Mouse (Mus musculus) spleen, postnatal 4 days (tissue): ENCODE measurements around the gene Dtd1.

Experiments
- DNase-seq, 2 experiments: peaks; one replicate each; pipeline ENCODE4 v3.0.0; 2022; ENCODE audit warnings: low spot score in 2 of 2

Gene Dtd1

DNA sequence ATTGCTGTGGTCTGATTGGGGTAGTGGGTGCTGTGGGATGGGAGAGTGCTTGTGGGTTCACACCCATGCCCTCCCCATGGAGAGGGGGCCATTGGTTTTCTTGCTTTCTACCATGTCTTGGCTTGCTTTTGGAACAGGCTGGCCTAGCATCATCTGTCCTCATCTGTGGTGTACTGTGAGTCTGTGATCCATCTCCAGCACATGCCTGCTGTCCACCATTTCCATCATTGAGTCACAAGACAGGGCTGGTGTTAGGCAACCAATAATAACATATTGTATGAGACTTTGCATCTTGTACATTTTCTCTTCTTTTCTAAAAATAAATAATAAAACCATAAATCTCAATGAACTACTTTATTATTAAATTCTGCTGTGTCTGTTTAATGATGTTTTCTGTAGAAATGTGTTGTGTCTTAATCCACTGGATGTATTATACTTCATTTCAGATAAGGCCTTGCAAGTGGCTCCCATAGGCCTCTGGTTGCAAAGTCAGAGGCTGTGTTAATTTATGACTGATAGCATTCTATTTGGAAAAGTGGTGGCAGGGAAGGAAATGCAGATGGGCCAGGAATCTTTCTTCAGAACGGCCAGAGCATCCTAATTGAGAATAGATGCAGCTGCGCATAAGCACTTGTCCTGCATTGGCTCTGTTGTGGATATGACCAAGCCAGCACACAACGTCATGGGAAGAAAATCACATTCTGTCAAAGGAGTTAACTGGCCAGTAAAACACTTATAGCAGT is 168.8 kb downstream of the Dtd1 start:
- no peak for DNase-seq

DNA sequence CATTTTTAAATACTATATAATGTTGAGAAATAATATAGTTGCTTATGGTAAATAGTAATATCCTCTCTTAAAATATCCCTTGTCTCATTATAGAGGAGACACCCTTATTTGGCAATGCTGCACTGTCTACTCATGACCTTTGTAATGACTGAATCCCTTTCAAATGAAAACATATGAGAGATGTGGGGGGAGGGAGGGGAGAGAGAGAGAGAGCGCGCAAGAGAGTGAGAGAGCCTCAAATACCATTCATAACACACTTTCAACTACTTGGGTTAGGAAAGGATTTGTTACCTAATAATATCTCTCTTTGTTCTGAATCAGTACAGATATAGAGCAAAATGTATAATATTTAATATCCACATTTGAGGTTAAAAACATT is 169.4 kb downstream of the Dtd1 start:
- no peak for DNase-seq

DNA sequence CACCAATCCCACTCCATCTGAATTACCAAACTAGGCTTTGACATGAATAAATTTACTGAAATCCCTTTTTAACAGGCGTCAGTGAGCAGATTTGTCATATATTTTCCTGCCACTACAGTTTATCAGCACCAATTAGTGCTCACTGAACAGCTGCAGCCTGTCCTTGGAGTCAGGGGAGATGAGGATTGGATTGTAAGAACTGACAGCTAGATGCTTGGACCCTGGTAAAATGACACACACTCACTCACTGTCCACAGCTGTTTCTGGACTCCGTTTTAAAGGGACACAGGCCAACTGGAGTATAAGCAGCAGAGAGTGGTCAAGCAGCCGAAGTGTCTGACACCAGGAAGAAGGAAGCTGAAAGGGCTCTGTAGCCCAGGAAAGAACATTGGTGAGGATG is 169.9 kb downstream of the Dtd1 start:
- no peak for DNase-seq

DNA sequence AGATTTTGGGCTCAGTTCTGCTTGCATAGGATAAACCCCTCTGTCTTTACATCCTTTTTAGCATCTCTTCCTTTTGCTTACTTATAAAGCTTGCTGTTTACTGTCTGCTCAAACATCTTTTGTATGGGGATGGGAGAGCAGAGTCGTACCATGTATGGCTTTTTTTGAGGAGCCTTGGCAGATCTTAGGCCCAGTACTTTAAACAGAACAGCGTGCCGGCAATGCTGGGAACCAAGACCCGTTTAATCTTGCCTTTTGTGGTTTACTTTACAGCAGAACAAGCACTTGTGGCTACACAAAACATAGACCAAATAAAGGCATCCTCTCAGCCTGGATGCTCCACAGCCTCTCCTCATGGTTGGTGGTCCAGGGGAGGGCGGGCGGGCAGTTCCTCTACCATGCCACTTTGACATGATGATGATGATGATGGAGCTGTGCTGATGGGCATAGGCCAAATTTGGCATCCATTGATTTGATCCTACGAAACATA is 170.8 kb downstream of the Dtd1 start:
- DNase-seq, result no peak

DNA sequence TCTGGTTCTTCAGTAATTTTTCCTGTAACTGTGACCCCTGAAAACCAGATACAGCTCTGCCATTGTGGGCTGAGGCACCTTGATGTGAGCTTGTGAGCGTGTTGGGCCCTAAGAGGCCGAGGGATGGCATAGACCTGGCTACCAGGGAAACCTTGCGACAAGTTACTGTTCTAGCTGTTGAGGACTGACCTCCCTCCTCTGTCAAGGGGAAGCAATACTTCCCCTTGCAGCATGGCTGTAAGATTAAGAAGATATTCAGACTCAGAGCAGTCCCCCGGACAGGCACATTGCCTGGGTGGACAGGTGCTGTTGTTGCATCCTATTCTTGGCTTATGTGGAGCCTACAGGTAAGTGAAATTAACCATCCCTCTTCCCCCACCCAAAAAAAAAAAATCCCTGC is 172.1 kb downstream of the Dtd1 start:
- no peak for DNase-seq

DNA sequence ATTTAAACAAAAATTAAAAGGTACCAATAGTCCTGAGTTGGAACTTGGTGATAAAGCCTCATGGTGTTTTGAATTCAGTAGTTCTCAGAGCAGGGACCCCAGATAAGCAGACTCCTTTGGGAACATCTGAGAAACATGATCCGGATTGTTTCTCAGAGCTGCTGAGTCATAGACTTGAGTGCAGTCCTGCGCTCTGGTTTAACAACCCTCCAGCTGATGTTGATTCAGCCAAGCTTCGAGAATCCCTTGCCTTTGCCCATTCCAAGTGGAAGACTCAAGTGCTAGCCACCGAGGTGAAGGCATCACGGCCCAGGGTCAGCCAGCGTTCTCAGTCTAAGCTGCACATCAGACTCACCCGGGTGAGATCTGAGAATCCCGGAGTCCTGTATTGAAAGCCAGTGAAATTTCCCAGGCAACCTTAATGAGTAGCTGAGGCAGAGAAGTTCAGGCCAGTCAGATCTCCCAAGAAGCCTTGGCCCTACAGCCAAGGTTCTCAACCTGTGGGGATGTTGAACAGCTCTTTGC is 175.0 kb downstream of the Dtd1 start:
- no peak for DNase-seq

DNA sequence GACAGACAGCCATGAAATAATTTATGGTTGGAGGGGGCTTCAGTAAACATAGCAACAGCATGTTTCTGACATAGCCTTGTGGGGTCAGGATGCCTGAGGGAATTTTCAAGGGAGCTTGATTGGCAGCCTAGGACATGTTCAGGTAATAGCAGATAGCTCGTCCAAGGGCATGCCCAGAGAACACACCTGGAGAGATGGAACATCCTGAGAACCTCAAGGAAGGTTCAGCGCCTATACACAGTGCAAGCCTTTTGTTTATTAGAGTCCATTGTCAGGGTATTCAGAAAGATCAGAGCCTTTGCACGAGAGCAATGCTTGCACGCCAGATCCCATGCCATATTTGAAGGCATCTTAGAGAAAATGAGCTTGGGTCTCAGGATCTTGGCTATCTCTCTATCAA is 175.9 kb downstream of the Dtd1 start:
- no peak for DNase-seq

DNA sequence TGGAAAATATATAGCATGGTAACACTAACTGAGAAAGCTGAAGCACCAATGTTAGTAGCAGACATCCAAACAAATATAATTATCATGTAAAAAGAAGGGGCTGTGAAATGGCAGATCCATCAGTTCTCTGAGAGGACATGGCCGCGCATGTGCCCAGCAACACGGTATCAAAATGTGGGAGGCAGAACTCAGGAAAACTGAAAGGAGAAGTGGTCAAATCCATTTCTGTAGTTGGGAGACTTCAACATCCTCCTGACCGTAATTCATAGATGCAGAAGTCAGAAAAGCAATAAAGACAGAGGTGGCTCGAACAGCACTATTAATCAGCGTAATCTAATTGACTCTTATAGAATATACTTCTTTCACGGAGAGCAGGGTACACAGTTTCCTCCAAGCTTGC is 179.6 kb downstream of the Dtd1 start:
- no peak for DNase-seq

DNA sequence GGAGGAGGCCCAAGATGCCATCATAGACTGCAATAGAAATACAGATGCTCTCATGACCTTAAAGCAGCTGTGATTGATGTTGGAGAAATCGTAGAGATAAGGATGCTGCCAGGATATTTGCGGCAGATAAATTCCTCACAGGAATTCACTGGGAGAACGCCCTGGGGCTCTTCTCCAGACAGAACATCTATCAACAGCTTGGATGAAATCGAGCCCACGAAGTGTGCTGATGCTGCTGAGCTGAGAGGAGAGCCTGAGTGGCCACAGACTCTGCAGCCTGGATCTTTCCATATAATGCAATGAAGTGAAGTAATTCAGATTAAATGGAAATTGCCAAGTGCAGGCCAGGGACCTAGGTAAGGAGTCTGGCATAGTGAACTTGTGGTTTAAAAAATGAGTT is 181.0 kb downstream of the Dtd1 start:
- no peak for DNase-seq

DNA sequence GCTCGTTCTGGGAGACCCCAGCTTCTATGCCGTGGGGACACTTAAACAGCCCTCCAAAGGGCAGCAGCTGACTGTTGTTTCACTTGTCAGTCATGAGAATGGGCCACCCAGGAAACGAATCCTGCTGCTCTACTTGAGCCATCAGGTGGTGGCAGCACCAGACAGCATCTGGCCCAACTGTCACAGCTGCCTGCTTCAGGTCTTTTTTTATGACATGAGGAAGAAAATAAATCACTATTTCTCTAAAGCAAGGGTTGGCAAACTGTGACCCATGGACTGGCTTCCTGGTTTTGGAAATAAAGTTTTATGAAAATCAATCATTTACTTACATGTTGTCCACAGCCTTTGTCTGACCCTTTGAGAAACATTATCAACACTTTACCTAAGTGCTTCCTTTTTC is 182.2 kb downstream of the Dtd1 start:
- DNase-seq, result no peak

DNA sequence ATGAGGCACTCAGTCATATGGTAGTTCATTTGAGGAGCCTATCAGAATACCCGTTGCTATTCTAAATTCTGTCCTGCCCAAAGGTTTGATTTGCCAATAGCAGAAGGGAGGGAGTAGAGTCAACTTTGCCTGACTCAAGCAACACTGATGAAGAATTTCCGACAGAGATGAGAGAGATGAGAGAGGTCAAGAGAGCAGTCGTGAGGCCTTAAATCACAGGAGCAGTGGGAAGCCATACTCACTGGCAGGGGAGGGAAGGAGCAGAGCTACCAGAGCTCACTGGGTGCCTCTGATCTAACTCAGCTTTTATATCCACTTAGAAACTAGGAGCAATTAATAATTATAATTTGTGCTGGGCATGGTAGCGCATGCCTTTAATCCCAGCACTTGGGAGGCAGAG is 182.8 kb downstream of the Dtd1 start:
- no peak for DNase-seq

DNA sequence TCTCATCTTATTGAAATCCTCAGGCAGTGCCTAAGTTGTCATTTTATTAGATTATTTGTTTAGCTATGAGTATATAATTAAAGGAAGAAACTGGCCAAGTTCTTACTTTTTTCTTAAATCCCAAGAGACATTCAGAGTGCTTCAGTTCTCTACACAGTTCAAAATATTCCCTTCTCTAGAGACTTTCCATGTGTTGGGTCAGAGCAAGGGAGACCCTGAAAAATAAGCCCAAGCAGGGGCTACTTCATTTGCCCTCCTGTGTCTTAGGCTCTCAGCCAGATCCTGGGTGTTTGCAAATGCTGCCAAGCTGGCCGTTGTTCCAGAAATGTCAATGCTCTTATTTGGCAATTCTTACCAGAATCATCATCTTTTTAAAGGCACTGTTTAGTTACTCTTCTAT is 183.5 kb downstream of the Dtd1 start:
- DNase-seq, result no peak

DNA sequence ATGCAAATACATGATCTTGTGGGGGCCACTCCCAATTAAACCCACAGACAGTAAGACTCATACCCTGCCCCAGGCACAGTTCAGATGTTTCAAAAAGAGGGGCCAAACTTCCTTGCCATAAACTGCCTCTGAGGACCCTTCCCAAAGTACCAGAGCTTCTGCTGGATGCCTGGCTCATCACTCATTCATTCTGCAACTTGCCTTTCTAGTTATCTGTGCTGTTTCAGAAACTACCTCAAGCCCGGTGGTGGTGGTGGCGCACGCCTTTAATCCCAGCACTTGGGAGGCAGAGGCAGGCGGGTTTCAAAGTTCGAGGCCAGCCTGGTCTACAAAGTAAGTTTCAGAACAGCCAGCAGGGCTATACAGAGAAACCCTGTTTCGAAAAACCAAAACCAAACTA is 184.1 kb downstream of the Dtd1 start:
- no peak for DNase-seq

DNA sequence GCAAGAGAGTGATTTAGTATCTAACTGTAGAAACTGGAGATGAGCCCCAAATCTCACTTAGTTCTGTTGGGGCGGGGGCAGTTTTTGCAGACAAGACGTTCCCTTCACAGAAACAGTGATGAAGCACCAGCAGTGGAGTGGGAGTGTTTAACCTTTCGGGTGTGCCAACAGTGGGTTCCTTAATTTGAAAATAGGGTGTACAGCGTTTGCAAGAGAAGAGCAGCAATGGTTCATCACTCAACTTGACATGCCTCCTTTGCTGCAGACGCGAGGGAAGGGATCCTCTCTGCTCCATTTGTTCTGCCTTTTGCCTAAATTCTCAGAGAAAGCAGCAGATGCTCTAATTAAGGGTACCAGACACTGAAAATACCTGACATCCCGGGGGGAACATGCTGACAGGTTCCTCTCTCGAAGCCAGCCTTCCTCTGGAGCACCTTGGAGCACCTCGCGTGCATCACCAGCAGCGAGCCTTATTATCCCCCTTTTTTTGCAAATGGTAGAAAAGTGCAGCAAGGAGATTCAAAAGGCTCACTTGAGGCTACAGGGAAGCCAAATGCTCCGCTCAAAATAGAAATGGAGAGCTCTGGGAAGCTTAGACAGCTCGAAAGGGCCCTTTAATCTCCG is 192.1 kb downstream of the Dtd1 start:
- DNase-seq, result no peak

DNA sequence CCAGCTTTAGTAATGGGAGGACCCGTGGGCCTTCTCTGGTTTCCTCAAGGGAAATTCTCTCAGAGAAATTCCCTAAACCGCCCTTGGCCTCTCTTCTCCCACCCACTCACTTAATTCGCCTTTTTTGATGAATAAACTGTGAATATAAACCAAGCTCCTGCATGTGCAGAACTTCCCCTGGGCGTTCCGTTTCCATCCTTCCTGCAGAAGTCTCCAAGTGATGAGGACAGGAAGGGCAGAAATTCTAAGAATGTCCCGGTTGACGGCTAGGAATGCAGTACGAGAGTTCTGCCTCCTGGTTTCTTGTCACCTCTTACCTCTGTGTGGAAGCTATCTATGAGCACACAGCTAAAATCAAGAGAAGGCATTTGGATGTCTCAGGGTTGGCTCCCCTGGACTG is 197.8 kb downstream of the Dtd1 start:
- DNase-seq, result no peak

DNA sequence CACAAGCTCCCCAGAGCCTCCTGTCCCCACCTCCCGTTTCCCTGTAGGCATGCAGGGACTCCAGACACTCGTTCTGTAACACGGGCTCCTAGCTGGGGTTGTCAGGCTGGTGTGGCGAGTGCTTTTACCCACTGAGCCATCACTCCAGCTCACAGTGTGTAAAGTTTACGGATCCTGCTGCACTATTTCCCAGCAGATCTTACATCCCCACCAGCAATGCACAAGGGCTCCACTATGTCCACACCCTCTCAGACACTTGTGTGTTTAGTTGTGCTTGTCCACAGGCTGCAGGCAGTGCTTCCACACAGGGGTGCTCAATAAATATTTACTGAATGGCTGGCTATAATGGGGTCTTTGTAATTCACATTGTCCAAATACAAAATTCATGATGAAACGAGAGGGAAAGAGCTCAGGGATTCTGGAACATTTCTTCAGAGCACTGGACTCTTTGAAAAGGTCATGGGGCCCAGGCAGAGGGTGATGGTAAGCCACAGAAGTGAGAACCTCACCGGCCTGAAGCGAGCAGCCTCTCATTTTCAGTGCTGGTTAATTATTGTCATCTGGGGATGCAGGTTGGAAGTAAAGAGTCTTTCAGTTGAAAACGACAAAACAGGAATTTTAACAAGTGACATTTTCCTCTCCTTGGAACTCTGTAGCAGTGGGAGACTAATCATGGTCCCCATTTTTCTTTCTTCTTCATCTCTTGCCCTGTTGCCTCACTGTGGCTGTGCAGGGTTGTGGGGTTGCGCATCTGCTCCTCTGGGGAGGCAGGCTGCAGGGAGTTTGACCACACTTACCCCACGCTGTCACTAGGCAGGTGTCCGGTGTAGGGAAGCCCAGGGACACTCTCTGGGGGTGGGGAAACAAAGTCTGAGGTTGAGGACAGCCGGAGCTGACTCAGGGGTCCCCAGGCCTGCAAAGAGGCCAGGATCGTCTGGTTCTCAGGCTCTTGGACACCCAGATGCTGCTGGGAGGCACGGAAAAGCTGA is 208.4 kb downstream of the Dtd1 start:
- DNase-seq, result no peak
